Mouse (Mus musculus) midbrain, postnatal 0 days (tissue): ENCODE measurements at regions not wholly inside any gene's neighbourhood (a gene's known extent, or its start where the extent isn't known, plus 50 kb on each side); places are given as distances from the start of the nearest gene placed in this dataset.

Experiments used
- ATAC-seq: fragments of 200-750 bp; cut with Nextera tagmentation; 2 replicates; pipeline ENCODE4 v1.8.0; 2017; ENCODE audit warnings: moderate number of reproducible peaks, mild to moderate bottlenecking, moderate TSS enrichment, moderate library complexity; ENCODE audit not compliant: low FRiP score
- DNase-seq: peaks from one replicate; pipeline ENCODE4 v3.0.0-alpha.2; 2015; ENCODE audit warnings: low spot score
- H3K27ac ChIP-seq: fragments of 300-500 bp; sonication (generic); 2 replicates; pipeline ENCODE4 v1.5.1; 2014; ENCODE audit warnings: low read depth, mild to moderate bottlenecking, low read length, mixed read lengths
- H3K27me3 ChIP-seq: fragments of 300-500 bp; sonication (generic); 2 replicates; pipeline ENCODE4 v1.6.1; 2014; ENCODE audit warnings: low read length, control low read depth, mixed read lengths; ENCODE audit not compliant: insufficient read depth
- H3K36me3 ChIP-seq: fragments of 300-500 bp; sonication (generic); 2 replicates; pipeline ENCODE4 v1.6.1; 2014; ENCODE audit warnings: low read length, control low read depth, mixed read lengths; ENCODE audit not compliant: insufficient read depth
- H3K4me1 ChIP-seq: fragments of 300-500 bp; sonication (generic); 2 replicates; pipeline ENCODE4 v1.6.1; 2014; ENCODE audit warnings: mild to moderate bottlenecking, control low read depth, antibody characterized with exemption, low read length, mixed read lengths; ENCODE audit not compliant: insufficient read depth
- H3K4me2 ChIP-seq: fragments of 300-500 bp; sonication (generic); 2 replicates; pipeline ENCODE4 v1.6.1; 2014; ENCODE audit warnings: low read depth, mild to moderate bottlenecking, low read length, mixed read lengths; ENCODE audit not compliant: poor library complexity, severe bottlenecking
- H3K4me3 ChIP-seq: fragments of 300-500 bp; sonication (generic); 2 replicates; pipeline ENCODE4 v1.5.1; 2014; ENCODE audit warnings: low read depth, mild to moderate bottlenecking, low read length, moderate library complexity
- H3K9ac ChIP-seq: fragments of 300-500 bp; sonication (generic); replicated peaks from 2 replicates; pipeline ENCODE4 v1.6.1; 2014; ENCODE audit warnings: mild to moderate bottlenecking, low read length, moderate library complexity, mixed read lengths; ENCODE audit not compliant: poor library complexity, severe bottlenecking
- H3K9me3 ChIP-seq: fragments of 300-500 bp; sonication (generic); 2 replicates; pipeline ENCODE4 v1.6.1; 2016; ENCODE audit warnings: low read length, control low read depth
- CTCF ChIP-seq: IDR thresholded peaks from 2 replicates; pipeline ENCODE4 v1.5.1; 2016; ENCODE audit warnings: antibody characterized with exemption, mild to moderate bottlenecking
- WGBS: fragments of 180-500 bp; shearing (Covaris S2); extraction: QIAGEN DNeasy Blood & Tissue Kit; methylation state at CpG from one replicate; pipeline ENCODE4 v1.1.7; 2014; 5-methylcytosine and 5-hydroxymethylcytosine counted together

GRCm38 (mm10) chr6:89042478-89043239, 140.6 kb downstream of the Tpra1 start:
- Histone ChIP-seq H3K4me2 (no peak overlapping the region), H3K36me3 (no peaks in the 10 kb centered on the region), H3K9ac (no peak overlapping the region), H3K4me1 (0 out of 2 replicates have a peak, but pooled peaks cover 2% of the 10 kb centered on the region), H3K27ac (no peak overlapping the region), H3K4me3 (no peak overlapping the region), H3K27me3 (no peaks in the 10 kb centered on the region), H3K9me3 (no peaks in the 10 kb centered on the region)
- ATAC-seq (no peak), DNase-seq (no peak)
- no peak for TF ChIP-seq CTCF
- WGBS = 76% methylated on average over 24 of the region's 24 CpGs

GRCm38 (mm10) chr6:89045436-89045966, 143.4 kb downstream of the Tpra1 start:
- H3K27ac ChIP-seq = no peak overlapping the region
- TF ChIP-seq CTCF = no peak
- no peak overlapping the region for H3K4me3 ChIP-seq
- H3K36me3 ChIP-seq = no peaks in the 10 kb centered on the region
- 72% methylated on average over 4 of the region's 4 CpGs for WGBS
- H3K9me3 ChIP-seq = no peaks in the 10 kb centered on the region
- no peak for DNase-seq
- 0 out of 2 replicates have a peak, but pooled peaks cover 9% of the 10 kb centered on the region for H3K4me1 ChIP-seq
- H3K27me3 ChIP-seq = no peaks in the 10 kb centered on the region
- H3K4me2 ChIP-seq = no peak overlapping the region
- H3K9ac ChIP-seq = no peak overlapping the region
- no peak for ATAC-seq

- no peak overlapping the region for H3K9ac ChIP-seq
- H3K4me3 ChIP-seq = no peak overlapping the region
- TF ChIP-seq CTCF = peak; percentile 64
- DNase-seq (no peak), ATAC-seq (no peak)
- no peak overlapping the region for H3K27ac ChIP-seq
- H3K36me3 ChIP-seq = no peaks in the 10 kb centered on the region
- H3K27me3 ChIP-seq = no peaks in the 10 kb centered on the region
- H3K9me3 ChIP-seq = no peaks in the 10 kb centered on the region
- 85% methylated on average over 2 of the region's 2 CpGs for WGBS
- 0 out of 2 replicates have a peak, but pooled peaks cover 9% of the 10 kb centered on the region for H3K4me1 ChIP-seq
- no peak overlapping the region for H3K4me2 ChIP-seq
Measured at GRCm38 (mm10) chr6:89046476-89046875, 144.4 kb downstream of the Tpra1 start.

GRCm38 (mm10) chr6:89047629-89048332, 145.7 kb downstream of the Tpra1 start:
- WGBS = 44% methylated on average over 6 of the region's 6 CpGs
- no peak overlapping the region for H3K4me2 ChIP-seq
- TF ChIP-seq CTCF = peak; percentile 55
- no peaks in the 10 kb centered on the region for H3K36me3 ChIP-seq
- H3K9ac ChIP-seq = no peak overlapping the region
- DNase-seq = peak; percentile 49
- ATAC-seq = peak; percentile 82
- no peaks in the 10 kb centered on the region for H3K9me3 ChIP-seq
- 0 out of 2 replicates have a peak, but pooled peaks cover 9% of the 10 kb centered on the region for H3K4me1 ChIP-seq
- no peaks in the 10 kb centered on the region for H3K27me3 ChIP-seq
- peak overlapping the region; percentile 13 for H3K27ac ChIP-seq
- H3K4me3 ChIP-seq = no peak overlapping the region

- WGBS = 64% methylated on average over 1 of the region's 1 CpGs
- no peak for ATAC-seq
- Histone ChIP-seq H3K4me1 (0 out of 2 replicates have a peak, but pooled peaks cover 9% of the 10 kb centered on the region), H3K4me3 (no peak overlapping the region), H3K27me3 (no peaks in the 10 kb centered on the region), H3K4me2 (no peak overlapping the region), H3K27ac (no peak overlapping the region), H3K9ac (no peak overlapping the region), H3K36me3 (no peaks in the 10 kb centered on the region), H3K9me3 (no peaks in the 10 kb centered on the region)
- no peak for DNase-seq
- TF ChIP-seq CTCF = no peak
Measured at GRCm38 (mm10) chr6:89049290-89049689, 147.2 kb downstream of the Tpra1 start.
